Comparison of ENCODE assay signal across 20 mouse cellular contexts in genomic region chr7:63789743-63790142, GRCm38 (mm10).
DNase-seq lines count a peak whose midpoint lies in the region; ATAC-seq and TF ChIP-seq lines count a peak whose summit lies in the region.
"Had no signal": no experiment of that assay in that cellular context is flagged by ENCODE, and none has a peak within 500 bp of the region (broad histone marks: within the 10 kb centered on the region; RNA-seq: fewer than 3 reads in every experiment).

No protein-coding gene starts in this region.

- no peak for TF ChIP-seq CTCF in cerebellum, adult 2 months (IDR thresholded peaks at IDR 0.05; ENCODE audit: borderline replicate concordance, insufficient read depth, low read depth, low read length)
- TF ChIP-seq CTCF in thymus, adult 2 months (IDR thresholded peaks at IDR 0.05; ENCODE audit: borderline replicate concordance, control insufficient read depth, extremely low read depth, insufficient read depth, low read length, poor library complexity), result no peak

- no peak overlapping the region for H3K9ac ChIP-seq in midbrain, embryonic 14.5 days (replicated peaks; ENCODE audit: low read length)
- H3K9ac ChIP-seq in midbrain, embryonic 15.5 days, result no peak overlapping the region
- H3K9ac ChIP-seq in forebrain, embryonic 16.5 days (replicated peaks; ENCODE audit: low read depth, low read length), result no peak overlapping the region
- H3K9ac ChIP-seq: embryonic facial prominence, embryonic 13.5 days; heart, embryonic 15.5 days; kidney, embryonic 15.5 days had no signal

- no peak for TF ChIP-seq POLR2A in cerebellum, adult 2 months (IDR thresholded peaks at IDR 0.05; ENCODE audit: borderline replicate concordance, insufficient read depth, low read length)
- TF ChIP-seq POLR2A in thymus, adult 2 months (IDR thresholded peaks at IDR 0.05; ENCODE audit: control insufficient read depth, extremely low read depth, insufficient read depth, low read length, poor library complexity), result no peak

- no peak overlapping the region for H3K4me2 ChIP-seq in midbrain, embryonic 14.5 days (ENCODE audit: low read length)
- H3K4me2 ChIP-seq in midbrain, embryonic 15.5 days, result no peak overlapping the region
- H3K4me2 ChIP-seq in forebrain, embryonic 16.5 days (ENCODE audit: low read length), result no peak overlapping the region
- H3K4me2 ChIP-seq: embryonic facial prominence, embryonic 13.5 days; heart, embryonic 15.5 days; kidney, embryonic 15.5 days; liver, embryonic 11.5 days had no signal

- no peaks in the 10 kb centered on the region for H3K4me1 ChIP-seq in cerebellum, adult 2 months (ENCODE audit: control insufficient read depth, insufficient read depth, low read length)
- H3K4me1 ChIP-seq in midbrain, embryonic 14.5 days (ENCODE audit: control insufficient read depth, insufficient read depth, low read length), result no peaks in the 10 kb centered on the region
- no peaks in the 10 kb centered on the region for H3K4me1 ChIP-seq in midbrain, embryonic 15.5 days
- H3K4me1 ChIP-seq in forebrain, embryonic 16.5 days (replicated peaks; ENCODE audit: control insufficient read depth, insufficient read depth, low read length), result no peaks in the 10 kb centered on the region
- H3K4me1 ChIP-seq in thymus, adult 2 months (replicated peaks; ENCODE audit: control insufficient read depth, insufficient read depth, low read length), result no peaks in the 10 kb centered on the region
- H3K4me1 ChIP-seq: embryonic facial prominence, embryonic 13.5 days; heart, embryonic 15.5 days; kidney, embryonic 15.5 days had no signal

- H3K27me3 ChIP-seq in cerebellum, adult 2 months (ENCODE audit: control insufficient read depth, insufficient read depth, low read length), result no peaks in the 10 kb centered on the region
- no peaks in the 10 kb centered on the region for H3K27me3 ChIP-seq in midbrain, embryonic 14.5 days (ENCODE audit: control insufficient read depth, insufficient read depth, low read length)
- H3K27me3 ChIP-seq in midbrain, embryonic 15.5 days (replicated peaks), result no peaks in the 10 kb centered on the region
- no peaks in the 10 kb centered on the region for H3K27me3 ChIP-seq in forebrain, embryonic 16.5 days (replicated peaks; ENCODE audit: control insufficient read depth, insufficient read depth, low read length)
- H3K27me3 ChIP-seq in thymus, adult 2 months (ENCODE audit: control insufficient read depth, insufficient read depth, low read length), result no peaks in the 10 kb centered on the region
- H3K27me3 ChIP-seq: embryonic facial prominence, embryonic 13.5 days; heart, embryonic 15.5 days; kidney, embryonic 15.5 days had no signal

- no peak overlapping the region for H3K4me3 ChIP-seq in cerebellum, adult 2 months (replicated peaks; ENCODE audit: insufficient read depth, low read depth, low read length)
- H3K4me3 ChIP-seq in midbrain, embryonic 14.5 days (replicated peaks; ENCODE audit: low read depth, low read length), result no peak overlapping the region
- H3K4me3 ChIP-seq in midbrain, embryonic 15.5 days, result no peak overlapping the region
- H3K4me3 ChIP-seq in forebrain, embryonic 16.5 days (replicated peaks; ENCODE audit: low read length), result no peak overlapping the region
- no peak overlapping the region for H3K4me3 ChIP-seq in thymus, adult 2 months (ENCODE audit: control insufficient read depth, insufficient read depth, low read length)
- H3K4me3 ChIP-seq: embryonic facial prominence, embryonic 13.5 days; heart, adult 2 months; heart, embryonic 15.5 days; kidney, embryonic 15.5 days had no signal

- DNase-seq in cerebellum, postnatal 25 days, result peak; percentile 0 to 1
- DNase-seq in cerebellum, adult 2 months, result no peak
- DNase-seq in midbrain, embryonic 14.5 days, result peak; percentile 15
- no peak for DNase-seq in thymus, adult 2 months
- DNase-seq in heart, adult 9 months (ENCODE audit: low spot score in 2 of 2), result no peak
- DNase-seq: adrenal gland, postnatal 14 days; cerebellum, adult 9-10 months; gastrocnemius, postnatal 25 days; heart, adult 2 months; lung, adult 18-20 months; right cerebral cortex, adult 18-20 months; thymus, postnatal 36 days had no signal

- no peaks in the 10 kb centered on the region for H3K9me3 ChIP-seq in midbrain, embryonic 14.5 days (ENCODE audit: control insufficient read depth, low read length)
- H3K9me3 ChIP-seq in midbrain, embryonic 15.5 days, result no peaks in the 10 kb centered on the region
- no peaks in the 10 kb centered on the region for H3K9me3 ChIP-seq in forebrain, embryonic 16.5 days (ENCODE audit: control insufficient read depth, low read length)
- H3K9me3 ChIP-seq: embryonic facial prominence, embryonic 13.5 days; G1E; heart, embryonic 15.5 days; kidney, embryonic 15.5 days had no signal

- no peaks in the 10 kb centered on the region for H3K36me3 ChIP-seq in midbrain, embryonic 14.5 days (ENCODE audit: control insufficient read depth, insufficient read depth, low read length)
- no peaks in the 10 kb centered on the region for H3K36me3 ChIP-seq in midbrain, embryonic 15.5 days (replicated peaks)
- no peaks in the 10 kb centered on the region for H3K36me3 ChIP-seq in forebrain, embryonic 16.5 days (ENCODE audit: control insufficient read depth, insufficient read depth)
- H3K36me3 ChIP-seq in thymus, adult 2 months (ENCODE audit: control insufficient read depth, insufficient read depth, low read length), result no peaks in the 10 kb centered on the region
- H3K36me3 ChIP-seq: embryonic facial prominence, embryonic 13.5 days; G1E; heart, embryonic 15.5 days; kidney, embryonic 15.5 days had no signal

- WGBS in cerebellum, adult 2 months, result 73% methylated on average over 5 of the region's 5 CpGs
- WGBS in midbrain, embryonic 14.5 days, result 34% methylated on average over 5 of the region's 5 CpGs
- 47% methylated on average over 5 of the region's 5 CpGs for WGBS in midbrain, embryonic 15.5 days
- WGBS in forebrain, embryonic 16.5 days, result 18% methylated on average over 5 of the region's 5 CpGs
- 93% methylated on average over 5 of the region's 5 CpGs for WGBS in thymus, adult 2 months

- no peak for ATAC-seq in midbrain, embryonic 14.5 days (ENCODE audit: low FRiP score, low TSS enrichment)
- ATAC-seq in midbrain, embryonic 15.5 days (replicated peaks), result no peak
- peak; percentile 82 for ATAC-seq in forebrain, embryonic 16.5 days
- ATAC-seq: intestine, postnatal 0 days had no signal

- H3K27ac ChIP-seq in cerebellum, adult 2 months (ENCODE audit: insufficient read depth, low read length), result no peak overlapping the region
- no peak overlapping the region for H3K27ac ChIP-seq in midbrain, embryonic 14.5 days (replicated peaks; ENCODE audit: low read depth, low read length)
- no peak overlapping the region for H3K27ac ChIP-seq in midbrain, embryonic 15.5 days
- H3K27ac ChIP-seq in forebrain, embryonic 16.5 days (ENCODE audit: low read length), result no peak overlapping the region
- no peak overlapping the region for H3K27ac ChIP-seq in thymus, adult 2 months (ENCODE audit: control insufficient read depth, insufficient read depth, low read length)
- H3K27ac ChIP-seq: embryonic facial prominence, embryonic 13.5 days; heart, adult 2 months; heart, embryonic 15.5 days; kidney, embryonic 15.5 days had no signal

Comparison
In these comparisons a context has a peak if more than half of its experiments do, and no peak if none do; other contexts are left out.
1. DNase-seq: peak in cerebellum, postnatal 25 days (2 of 2) and midbrain, embryonic 14.5 days (single experiment); none in cerebellum, adult 2 months (0 of 2), thymus, adult 2 months (single experiment) and heart, adult 9 months (0 of 2).